Mouse (Mus musculus): ENCODE measurements at regions not wholly inside any gene's neighbourhood (a gene's known extent, or its start where the extent isn't known, plus 50 kb on each side); places are given as distances from the start of the nearest gene placed in this dataset.

GRCm38 (mm10) chr14:33797551-33798303 lies 125.7 kb upstream of the Gdf10 start:
- DNase-seq (ENCODE audit: low spot score): no peak

DNA sequence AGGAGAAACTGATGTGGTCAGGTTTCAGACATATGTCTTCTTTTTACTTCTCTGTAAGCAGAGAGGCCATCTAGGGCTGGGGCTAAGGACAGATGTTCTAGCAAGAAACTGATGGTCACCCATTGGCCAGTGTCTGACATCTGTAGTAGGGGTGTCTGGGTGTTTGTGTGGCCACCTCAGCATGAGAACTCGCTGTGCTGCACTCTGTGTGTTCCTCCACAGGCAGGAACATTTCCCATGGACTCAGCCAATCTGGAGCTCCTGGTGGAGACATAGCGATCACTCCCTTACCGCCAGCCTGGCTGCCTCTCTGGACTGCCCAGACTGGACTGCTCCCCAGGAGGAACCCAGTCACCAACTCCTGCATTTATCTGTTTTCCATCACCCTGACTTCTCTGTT lies 119.1 kb upstream of the Gdf10 start:
- DNase-seq (ENCODE audit: low spot score): no peak

GRCm38 (mm10) chr14:33804721-33805120 lies 118.7 kb upstream of the Gdf10 start:
- no peak for DNase-seq (ENCODE audit: low spot score)

DNA sequence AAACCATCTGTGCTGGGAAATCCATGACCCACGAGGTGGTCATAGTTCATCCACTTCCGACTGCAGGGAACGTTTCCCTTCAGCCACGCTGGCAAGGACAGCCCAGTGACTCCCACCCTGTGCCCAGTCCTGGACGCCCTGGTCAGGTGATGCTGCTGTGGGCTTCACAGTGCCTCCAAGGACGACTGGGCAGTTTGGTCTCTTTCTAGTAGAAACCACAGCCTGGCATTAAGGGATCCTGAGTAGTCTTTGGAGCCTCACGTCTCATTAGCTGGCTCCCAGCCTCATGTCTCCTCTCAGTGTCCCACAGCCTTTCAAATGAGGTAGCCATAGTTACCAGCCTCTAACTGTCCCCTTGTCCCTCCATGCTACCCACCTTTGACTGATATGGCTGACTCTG lies 116.2 kb upstream of the Gdf10 start:
- DNase-seq (ENCODE audit: low spot score): no peak

GRCm38 (mm10) chr14:33808593-33809265 lies 114.7 kb upstream of the Gdf10 start:
- no peak for DNase-seq (ENCODE audit: low spot score)

- no peak for DNase-seq (ENCODE audit: low spot score)
Observed at GRCm38 (mm10) chr14:33810584-33810983, 112.8 kb upstream of the Gdf10 start.

DNA sequence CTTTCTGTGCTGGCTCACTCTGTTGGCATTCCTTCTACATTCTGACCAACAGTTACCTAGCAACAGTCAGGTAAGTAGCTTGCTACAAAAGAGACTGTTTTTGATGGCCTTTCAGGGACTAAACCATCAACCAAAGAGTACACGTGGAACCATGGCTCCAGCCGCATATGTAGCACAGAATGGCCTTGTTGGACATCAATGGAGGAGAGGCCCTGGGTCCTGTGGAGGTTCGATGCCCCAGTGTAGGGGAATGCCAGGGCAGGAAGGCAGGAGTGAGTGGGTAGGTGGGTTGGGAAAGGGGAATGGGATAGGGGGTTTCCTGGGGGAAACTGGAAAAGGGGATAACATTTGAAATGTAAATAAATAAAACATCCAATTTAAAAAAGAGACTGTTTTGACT lies 112.1 kb upstream of the Gdf10 start:
- no peak for DNase-seq (ENCODE audit: low spot score)

- no peak for DNase-seq (ENCODE audit: low spot score)
Observed at GRCm38 (mm10) chr14:33812266-33812665, 111.1 kb upstream of the Gdf10 start.

GRCm38 (mm10) chr14:33812772-33813171 lies 110.6 kb upstream of the Gdf10 start:
- DNase-seq (ENCODE audit: low spot score): no peak

GRCm38 (mm10) chr14:33813274-33813673 lies 110.1 kb upstream of the Gdf10 start:
- no peak for DNase-seq (ENCODE audit: low spot score)

GRCm38 (mm10) chr14:33814107-33814506 lies 109.3 kb upstream of the Gdf10 start:
- no peak for DNase-seq (ENCODE audit: low spot score)

GRCm38 (mm10) chr14:33814599-33814998 lies 108.8 kb upstream of the Gdf10 start:
- DNase-seq (ENCODE audit: low spot score): no peak

DNA sequence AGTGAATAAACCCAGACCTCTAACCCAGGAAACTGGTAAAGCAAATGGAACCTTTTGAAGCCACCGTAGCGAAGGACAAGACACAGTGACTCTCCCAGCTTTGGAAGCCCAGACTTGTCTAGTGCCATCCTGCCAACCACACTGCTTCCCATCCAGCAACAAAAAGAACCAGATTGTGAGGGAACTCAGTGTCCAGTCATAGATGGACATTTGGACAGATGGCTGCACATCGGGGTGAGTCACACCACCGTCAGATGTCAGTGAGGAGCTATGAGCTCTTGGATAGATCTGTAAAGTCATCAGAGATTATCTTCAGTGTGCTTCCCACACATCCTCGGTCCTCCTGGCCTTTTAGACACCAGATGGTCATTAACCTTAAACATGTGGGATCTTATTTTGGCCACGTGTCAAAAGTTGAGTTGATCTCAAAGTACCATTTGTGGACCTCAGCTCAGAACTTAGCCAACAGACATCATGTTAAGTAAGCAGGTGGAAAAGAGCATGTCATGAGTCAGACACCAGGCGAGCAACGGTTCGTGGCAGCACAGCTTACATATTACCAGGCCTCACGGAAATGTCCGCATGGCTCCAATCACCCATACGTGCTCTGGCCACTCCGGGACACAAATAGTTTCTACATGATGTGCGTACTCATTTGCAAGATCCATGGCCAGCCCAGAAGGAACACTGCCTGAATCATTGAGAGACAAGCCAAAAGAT lies 102.7 kb upstream of the Gdf10 start:
- DNase-seq (ENCODE audit: low spot score): no peak

DNA sequence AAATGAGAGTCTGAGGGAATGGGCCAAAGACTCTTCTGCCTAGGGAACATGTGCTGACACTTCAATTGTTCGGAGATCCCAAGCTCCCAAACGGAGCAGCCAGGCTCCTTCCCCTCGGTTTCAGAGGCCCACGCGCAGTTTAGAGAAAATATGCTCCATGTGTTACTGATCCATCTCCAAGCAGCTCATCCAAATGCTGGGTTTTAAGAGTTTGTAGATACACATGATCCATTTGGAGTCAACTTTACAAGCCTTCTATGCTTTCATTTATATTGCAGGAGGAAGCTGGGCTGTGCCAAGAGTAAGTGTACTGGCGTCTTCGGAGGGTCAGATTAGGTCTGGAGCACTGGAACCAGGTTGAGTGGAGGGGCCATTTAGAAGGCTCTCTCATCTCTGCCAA lies 102.0 kb upstream of the Gdf10 start:
- DNase-seq (ENCODE audit: low spot score): no peak

DNA sequence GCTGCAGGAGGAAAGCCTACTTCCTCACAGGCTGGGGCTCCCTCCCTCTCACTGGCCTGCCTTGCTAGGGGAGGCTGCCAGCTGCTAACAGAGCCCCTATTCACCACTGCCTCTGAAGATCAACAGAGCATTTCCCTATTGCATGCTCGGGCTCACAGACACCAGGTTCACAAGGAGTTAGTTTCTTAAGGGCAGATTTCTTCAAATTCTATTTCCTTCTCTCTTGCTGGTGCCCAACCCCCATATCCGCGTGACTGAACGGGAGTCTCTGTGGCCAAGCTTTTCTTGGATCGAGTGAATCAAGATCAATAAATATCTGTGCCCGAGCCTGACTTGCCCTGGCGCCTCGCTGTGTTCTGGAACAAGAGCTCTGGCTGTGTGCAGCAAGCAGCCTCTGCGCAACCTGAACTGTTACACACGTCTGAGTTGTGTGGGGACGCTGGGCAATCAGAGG lies 98.9 kb upstream of the Gdf10 start:
- DNase-seq (ENCODE audit: low spot score): no peak

- no peak for DNase-seq (ENCODE audit: low spot score)
Observed at GRCm38 (mm10) chr14:33826003-33826644, 97.3 kb upstream of the Gdf10 start.

- DNase-seq (ENCODE audit: low spot score): no peak
Observed at GRCm38 (mm10) chr14:33832650-33833319, 90.6 kb upstream of the Gdf10 start.

DNA sequence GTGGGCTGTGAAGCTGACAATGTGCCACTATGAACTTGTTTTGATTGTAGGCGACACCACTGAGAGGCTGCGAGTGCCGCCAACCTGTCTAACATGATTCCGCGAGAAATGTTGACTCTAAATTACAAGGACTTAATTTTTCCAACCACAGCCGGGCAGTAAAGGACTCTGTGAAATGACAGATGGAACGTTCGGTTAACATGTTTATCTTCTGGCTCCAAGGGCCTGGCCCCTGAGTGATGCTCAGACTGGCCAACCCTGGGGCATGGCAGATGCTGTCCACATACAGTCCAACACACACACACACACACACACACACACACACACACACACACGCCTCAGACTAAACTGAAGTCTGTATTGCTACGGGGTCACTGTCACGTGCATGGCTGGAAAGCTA lies 87.0 kb upstream of the Gdf10 start:
- no peak for DNase-seq (ENCODE audit: low spot score)

DNA sequence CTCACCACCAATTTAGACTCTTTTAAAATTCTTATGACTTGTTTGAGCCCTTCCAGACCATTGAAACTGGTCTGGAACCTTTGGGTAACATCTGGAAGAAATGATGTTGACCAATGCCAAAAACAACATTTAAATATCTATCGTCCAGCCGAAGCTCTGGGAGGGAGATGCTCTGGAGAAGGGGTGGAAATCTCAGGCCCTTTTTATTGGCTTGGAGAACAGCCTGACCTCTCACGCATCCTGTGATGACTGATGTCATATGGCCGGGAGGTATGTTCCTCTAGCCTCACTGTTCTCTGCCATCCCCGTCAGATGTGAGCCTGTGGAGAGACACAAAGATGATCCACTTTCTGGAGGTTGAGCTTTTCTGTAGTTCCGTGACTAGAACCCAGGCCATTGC lies 81.6 kb upstream of the Gdf10 start:
- DNase-seq (ENCODE audit: low spot score): no peak

- DNase-seq (ENCODE audit: low spot score): no peak
Observed at GRCm38 (mm10) chr14:33853499-33853898, 69.9 kb upstream of the Gdf10 start.

DNA sequence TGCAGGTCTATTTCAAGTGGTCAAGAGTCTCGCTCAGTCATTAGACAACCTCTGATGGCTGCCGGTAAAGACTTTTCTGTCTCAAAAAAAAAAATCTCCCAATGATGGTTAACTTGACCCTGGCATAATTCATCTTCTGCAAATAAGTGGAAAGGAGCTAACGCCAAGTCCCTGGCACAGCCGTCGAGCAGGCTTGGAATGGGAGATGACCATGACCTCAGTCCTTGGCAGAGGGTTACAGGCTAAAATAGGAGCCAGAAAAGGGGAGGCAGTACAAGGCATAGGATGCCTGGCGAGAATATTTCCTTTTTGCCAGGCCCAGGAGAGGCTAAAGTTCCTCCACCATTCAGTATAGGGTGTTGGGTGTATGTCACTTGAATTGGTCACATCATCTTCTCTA lies 69.2 kb upstream of the Gdf10 start:
- no peak for DNase-seq (ENCODE audit: low spot score)

DNA sequence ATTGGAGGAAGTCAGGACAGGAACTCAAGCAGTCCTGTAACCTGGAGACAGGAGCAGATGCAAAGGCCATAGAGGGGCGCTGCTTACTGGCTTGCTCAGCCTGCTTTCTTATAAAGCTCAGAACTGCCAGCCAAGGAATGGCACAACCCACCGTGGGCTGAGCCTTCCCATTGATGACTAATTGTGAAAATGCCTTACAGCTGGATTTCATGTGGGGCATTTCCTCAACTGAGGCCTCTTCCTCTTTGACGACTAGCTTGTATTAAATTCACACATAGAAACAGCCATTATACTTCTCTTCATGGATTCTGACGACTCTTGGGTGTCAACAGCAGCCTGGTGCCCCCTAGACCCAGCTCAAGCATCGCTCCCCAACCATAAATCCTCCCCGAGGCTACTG lies 66.4 kb upstream of the Gdf10 start:
- no peak for DNase-seq (ENCODE audit: low spot score)

Data from urinary bladder, adult 2 months (tissue).